Mouse (Mus musculus) fibroblast of lung, adult 2 months (primary cell): ENCODE measurements around the gene Iqsec3.

Source experiments
- DNase-seq: peaks from one replicate; pipeline ENCODE4 v3.0.0-alpha.2; 2011; ENCODE audit warnings: low read depth

Iqsec3 gene

DNA sequence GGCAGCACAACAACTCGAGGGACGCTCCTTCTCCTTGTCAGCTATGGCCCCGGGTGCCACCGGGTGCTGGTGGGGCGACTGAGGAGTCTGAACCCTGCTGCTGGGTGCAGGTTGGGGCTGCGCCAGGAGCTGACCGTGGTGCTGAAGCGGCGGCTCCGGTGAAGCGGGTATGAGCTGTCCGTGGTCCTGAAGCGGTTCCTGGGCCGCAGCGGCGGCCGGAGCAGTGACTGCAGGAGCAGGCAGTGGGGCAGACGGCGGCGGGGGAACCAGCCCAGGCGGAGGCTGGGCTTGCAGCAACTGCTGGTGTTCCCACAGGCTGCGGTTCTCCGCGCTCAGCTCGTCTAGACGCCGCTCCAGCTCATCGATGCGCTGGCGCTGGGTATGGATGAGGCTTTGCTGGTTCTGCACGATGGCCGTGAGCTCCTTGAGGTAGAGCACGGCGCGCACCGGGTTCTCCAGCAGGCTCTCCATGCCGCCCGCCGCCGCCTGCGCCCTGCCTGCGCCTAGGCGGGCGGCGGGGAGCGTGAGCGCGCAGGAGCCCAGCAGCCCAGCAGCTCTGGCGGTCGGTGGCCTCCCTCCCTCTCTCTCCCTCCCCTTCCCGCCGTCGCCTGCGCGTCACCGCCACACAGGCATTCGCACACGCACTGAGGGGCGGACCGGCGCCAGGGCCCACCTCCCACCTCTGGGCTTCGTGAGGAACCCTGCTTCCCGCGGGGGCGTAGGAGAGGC, at the start of gene Iqsec3:
Gene Iqsec3, minus strand, starts transcription at position 586 of the 729 bp plus-strand sequence.
- DNase-seq = no peak

DNA sequence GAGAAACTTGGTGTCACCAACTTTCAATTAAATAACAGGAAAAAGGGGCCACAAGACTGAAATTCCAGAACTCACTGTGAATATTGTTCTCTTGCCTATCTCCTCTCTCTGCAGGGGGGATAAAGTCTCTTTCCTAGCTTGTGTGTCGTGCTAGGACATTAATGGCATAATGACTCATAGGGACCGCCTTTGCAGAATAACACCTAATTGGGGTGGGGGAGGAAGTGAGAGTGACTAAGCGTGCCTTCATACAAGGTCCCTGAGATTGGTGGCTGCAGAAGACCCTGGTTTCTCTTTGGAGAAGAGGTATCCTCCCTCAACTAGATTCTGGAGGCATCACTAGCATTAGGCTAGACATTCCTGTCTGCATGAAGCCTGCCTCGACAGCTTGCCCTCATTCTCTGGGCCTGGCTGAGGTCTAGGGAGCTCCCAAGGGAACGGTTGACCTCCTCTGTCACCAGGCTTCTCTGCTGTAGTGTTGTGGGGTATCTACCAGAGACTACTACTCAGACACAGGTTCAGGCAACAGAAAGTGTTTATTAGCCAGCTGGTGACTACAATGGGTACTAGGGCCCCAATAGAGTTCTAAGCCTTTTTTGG, 48.7 kb upstream of the Iqsec3 start:
- no peak for DNase-seq

DNA sequence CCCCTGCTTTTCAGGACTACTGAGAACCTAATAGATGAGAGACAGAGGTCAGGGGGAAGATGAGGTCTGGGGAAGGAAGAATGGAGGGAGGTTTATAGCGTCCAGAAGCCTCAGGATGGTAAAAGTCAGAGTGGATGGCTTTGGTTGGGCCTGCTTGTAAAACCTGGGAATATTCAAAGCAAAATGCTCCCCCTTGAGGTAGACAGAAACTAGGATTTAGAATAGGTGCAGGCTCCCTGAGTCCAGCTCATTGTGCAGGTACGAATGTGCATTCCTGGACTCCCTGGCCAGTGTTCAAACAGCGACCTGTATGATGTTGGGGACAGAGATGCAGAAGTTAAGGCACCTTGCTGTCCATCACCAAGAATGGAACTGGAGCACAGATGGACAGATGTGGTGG, 47.6 kb upstream of the Iqsec3 start:
- DNase-seq = no peak

DNA sequence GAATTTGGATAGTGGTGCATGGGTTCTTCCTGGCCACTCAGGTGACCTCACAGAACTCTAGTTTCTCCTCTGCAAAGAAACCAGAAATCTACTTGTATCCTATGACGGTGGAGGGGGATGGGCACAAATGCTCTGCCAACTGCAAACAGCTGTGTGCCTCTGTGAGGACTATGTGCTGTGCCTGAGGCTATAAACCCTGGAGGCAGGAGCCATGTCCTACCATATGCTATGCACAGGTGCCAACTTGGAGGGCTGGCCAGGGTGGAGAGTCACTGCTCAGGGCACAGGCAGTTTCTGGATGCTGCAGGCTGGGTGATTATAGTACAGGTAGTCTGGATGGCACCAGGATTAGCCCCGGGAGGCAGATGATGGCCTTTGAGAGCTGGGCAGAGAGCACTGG, 46.4 kb upstream of the Iqsec3 start:
- DNase-seq = no peak

DNA sequence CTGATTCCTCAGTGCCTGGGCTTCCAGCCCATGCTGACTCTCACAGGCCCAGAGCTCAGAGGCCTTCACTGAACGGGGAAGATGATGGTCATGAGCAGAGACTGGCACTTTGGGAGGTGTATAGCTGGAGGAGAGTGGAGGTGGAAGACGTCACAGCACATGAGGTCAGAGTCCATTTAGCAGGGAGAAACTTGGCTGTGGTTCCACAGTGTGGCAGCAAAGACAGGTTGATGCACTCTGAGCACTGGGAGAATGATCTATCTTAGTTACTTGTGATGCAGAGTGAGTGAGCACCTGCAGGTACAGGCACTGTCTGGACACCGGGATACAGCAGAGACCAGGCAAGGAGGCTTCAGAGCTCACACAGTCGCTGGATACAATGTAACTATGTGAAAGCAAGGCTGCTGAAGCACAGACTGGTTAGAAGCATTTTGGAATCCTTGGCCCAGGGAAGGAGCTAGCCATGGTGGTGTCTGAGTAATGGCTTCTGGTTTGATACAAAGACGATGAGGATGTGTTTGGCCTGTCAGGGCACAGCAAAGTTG, 45.9 kb upstream of the Iqsec3 start:
- no peak for DNase-seq

DNA sequence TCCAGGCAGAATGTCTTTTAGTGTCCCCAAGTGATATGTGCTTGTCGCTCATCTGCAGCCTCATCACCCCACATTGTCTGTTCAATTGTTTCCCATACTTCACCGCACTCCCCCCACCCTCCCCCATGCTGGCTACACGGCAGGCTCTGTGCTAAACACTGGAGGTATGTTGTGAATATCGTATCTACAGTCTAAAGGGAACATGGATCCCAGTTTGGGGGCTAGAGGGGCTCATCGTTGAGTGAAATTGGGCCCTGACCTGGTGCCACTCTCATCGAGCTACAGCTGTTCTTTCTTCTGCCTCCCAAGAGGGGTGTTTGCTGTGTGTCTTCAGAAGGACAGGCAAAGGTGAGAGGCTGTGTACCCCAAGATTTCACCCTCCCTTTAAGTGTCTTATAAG, 44.2 kb upstream of the Iqsec3 start:
- DNase-seq = no peak

DNA sequence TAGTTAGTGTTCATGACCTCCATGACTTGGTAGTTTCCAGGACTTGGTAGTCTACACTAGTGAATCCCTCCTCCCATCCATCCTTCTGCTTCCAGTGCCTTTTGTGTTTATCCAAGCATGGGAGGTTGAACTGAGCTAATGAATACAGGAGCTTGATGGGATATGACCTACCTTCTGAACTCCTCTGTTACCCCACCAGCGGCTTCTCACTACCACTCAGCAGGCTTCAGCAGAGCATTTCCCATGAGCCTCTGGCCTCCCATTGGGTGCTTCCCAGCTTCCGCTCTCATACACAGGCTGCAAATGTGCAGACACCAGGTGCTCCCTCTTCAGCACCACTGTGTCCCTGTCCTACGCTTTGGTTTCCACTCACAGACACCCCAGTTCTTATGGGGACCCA, 36.9 kb upstream of the Iqsec3 start:
- DNase-seq = no peak

DNA sequence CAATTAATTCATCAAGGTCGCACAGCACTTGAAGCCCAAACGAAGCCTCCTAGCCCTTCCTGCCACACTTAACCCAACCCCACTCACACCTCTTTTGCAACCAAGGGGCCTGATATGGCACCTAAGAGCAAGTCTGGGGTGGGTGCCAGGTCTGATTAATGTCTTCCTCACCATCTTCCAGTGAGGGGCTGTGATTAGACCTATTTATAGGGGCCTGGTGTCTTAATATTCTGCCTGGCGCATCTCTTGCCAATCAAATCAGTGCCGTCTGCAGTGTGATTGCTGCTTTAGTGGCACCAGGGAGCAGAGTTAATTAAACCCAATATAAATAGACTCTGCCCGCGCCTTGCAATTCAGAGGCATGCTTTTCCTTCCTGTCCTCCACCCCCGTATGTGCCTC, 36.4 kb upstream of the Iqsec3 start:
- no peak for DNase-seq

DNA sequence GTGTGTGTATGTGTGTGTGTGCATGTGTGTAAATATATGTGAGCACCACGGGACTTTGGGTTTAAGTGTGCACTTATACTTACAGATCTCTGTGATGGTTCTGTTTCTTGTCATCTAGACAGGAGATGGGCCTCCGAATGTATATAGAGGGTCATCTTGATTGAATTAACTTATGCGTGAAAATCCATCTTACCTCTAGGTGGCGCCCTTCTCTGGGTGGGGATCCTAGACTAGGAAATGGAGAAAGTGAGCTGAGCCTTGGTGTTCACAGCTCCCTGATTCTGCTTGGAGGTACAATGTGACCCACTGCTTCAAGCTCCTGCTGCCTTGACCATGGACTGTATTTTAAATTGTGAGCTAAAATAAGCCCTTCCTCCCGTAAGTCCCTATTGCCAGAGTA, 34.8 kb upstream of the Iqsec3 start:
- DNase-seq = no peak

DNA sequence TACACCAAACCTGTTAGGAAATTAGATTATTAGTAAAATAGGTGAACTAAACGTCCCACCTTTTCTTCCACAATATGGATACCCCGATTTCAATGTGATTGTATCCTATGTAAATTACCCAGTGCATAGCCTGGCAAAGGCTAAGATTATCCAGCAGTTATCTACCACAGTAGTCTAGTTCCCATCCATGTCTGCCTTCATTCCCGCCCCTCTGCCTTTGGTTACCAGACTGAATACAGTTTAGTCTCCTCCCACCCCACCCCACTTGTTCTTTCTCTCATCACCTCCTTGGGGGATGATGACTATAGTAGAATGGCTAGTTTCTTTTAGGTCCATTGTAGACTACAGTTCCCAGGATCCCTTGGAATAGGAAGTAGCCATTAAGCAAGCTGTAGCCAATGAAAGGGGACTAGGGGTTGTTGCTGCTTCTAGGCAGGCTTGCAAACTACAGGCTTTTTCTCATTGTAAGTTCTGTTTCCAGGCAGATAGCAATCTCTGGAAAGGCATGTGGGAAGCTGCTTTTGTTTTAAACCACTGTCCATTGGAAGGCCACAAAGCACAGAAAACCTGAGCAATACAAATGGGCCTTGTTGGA, 27.7 kb upstream of the Iqsec3 start:
- no peak for DNase-seq

DNA sequence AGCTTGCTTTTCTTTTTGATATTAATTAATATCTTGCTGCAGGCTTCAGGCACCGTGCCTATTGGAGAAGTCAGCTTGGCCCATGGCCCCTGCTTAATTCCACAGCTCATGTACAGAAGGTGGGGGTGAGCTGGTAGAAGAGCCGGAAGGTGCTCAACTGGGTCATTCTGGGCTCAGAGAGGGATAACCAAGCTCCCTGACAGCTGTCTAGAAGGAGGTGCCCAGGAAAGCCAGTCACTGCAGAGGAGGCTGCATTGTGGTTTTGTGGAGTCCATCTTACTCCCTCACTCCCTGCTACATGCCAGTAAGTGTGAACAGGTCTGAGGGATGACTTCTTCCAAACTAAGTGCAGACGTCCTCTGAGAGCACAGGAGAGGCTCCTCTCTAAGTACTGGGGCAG, 26.4 kb upstream of the Iqsec3 start:
- no peak for DNase-seq

DNA sequence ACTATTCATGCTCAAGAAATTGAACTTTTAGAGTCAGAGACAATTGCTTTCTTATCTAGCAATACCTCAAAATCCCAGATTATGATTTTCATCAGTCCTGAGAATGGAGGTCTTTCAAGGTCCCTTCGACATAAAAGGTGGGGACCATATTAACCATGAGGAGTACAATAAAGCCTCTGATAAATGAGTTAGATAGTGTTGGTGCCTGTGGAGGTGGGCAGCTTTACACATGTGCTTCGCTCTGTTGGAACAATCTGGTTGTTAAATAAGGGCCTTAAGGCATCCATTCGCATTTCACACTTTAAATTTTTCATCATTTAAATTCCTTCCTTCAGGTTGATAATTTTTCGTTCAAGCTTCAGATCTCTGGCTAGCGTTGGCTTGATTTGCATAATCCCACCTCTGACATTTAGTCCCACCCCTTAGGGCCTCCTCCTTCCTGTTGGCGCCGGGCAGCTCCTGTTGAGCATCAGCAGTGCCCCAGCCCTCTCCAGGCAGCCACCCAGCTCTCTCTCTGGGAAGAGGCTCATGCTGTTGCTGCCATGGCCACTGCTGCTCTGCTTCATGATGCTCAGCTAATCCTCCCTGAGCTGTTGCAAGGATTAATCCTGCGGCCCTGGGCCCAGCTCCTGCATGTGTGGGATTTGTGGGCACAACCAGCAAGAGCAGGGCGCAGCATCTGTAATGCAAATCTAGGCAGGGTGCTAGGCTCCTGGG, 25.5 kb upstream of the Iqsec3 start:
- no peak for DNase-seq

DNA sequence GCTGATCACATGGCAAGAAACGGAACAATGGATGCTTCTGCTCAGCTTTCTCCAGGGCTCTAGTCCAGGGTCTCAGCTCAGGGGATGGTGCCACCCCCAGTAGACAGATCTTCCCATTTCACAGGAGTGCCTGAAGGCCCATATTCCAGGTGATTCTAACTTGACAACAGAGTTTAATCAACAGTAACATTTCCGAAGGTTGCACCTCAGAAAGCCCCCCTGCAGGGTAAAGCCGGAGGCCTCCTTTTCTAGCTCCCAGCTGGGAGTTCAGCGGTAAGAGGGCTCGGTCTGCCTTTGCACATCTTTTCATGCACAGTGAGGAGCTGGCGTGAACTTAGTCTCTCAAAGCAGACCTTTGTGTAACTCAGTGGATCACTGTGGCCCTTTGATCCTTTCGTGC, 22.1 kb upstream of the Iqsec3 start:
- no peak for DNase-seq

DNA sequence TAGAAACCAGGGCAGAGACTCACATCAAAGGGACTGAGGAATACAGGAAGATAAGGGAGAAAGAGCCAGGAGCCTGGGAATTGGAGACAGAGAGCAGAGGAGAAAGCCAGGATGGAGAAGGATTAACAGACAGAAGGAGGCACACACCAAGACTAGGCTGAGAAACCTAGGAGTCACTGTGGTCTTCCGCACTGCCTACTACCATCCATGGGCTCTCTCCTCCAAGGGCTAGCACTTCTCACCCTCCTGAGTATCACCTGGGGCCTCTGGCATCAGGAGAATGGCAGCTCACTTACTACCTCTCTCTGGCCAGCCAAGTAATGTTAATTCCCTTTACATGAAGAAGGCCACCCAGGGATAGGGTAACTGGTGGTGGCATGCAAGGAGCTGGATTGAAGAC, 21.5 kb upstream of the Iqsec3 start:
- no peak for DNase-seq

DNA sequence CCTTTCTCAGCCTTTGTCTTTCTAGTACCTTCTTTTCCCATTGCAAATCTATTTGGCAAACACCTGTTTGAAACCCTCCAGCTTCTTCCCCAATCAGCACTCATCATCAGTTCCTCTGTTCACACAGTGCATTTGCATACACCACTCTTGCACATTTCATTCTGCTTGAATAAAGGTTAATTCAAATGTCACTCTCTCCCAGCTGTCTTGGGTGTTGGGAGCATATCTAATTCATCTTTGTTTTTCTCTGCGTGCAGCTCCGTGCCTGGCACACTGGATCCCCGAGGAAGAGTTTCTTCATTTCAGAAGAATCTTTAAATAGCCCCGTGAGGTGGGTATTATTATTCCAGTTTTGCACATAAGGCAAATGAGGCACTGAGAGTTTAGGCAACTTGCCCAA, 20.8 kb upstream of the Iqsec3 start:
- no peak for DNase-seq

DNA sequence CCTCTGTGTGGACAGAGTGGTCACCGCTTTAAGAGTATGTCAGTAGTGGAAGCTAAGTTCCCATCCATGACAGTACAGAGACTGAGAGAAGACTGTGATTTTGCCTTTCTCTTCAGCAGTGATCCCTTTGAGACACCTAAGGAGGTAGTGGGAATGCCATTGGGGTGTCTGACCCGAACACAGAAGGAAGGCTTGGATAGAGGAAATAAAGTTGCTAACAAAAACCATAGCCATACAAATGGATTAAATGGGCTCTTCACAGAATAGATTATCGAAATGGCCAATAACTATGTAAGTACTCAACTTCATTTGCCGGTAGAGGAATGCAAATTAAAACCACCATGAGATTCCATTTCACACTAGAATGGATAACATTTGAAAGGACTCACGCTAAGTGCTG, 17.9 kb upstream of the Iqsec3 start:
- no peak for DNase-seq

DNA sequence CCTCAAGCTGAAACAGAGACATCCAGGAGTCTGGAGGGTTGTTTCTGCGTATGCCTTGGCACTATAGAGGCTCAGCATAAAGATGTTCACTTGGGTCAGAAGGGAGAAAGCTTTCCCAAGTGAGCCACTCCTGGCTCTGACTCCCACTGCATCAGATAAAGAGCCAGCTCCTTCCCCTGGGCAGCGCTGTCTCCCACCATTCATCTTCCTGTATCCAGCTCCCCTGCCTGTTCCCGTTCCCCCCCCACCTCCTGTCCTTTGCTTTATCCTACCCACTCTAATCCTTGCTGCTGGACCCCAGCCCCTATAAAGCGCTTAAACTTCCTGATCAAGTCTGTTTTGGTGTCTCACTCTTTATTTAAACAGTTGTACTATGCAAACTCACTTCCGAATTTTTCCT, 1.2 kb downstream of the Iqsec3 start:
- DNase-seq = no peak

DNA sequence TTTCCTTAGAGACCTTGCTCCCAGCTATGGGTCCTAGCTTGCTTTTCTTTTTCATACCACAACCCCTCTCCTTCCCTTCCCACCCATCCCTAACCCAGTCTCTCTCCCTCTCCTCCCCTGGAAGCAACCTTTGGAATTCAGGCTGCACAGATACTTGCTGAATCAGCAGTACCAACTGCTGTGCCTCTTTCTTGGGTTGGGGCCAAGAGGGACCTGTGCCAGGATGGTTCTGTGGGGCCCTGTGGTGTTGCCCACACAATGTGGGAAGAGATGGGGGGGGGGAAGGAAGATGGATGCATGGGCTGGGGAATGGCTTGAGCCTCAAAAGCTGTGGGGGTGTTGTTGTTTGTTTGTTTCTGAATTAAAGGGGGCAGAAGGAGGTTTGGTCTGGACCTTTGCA, 5.2 kb downstream of the Iqsec3 start:
- DNase-seq = no peak

DNA sequence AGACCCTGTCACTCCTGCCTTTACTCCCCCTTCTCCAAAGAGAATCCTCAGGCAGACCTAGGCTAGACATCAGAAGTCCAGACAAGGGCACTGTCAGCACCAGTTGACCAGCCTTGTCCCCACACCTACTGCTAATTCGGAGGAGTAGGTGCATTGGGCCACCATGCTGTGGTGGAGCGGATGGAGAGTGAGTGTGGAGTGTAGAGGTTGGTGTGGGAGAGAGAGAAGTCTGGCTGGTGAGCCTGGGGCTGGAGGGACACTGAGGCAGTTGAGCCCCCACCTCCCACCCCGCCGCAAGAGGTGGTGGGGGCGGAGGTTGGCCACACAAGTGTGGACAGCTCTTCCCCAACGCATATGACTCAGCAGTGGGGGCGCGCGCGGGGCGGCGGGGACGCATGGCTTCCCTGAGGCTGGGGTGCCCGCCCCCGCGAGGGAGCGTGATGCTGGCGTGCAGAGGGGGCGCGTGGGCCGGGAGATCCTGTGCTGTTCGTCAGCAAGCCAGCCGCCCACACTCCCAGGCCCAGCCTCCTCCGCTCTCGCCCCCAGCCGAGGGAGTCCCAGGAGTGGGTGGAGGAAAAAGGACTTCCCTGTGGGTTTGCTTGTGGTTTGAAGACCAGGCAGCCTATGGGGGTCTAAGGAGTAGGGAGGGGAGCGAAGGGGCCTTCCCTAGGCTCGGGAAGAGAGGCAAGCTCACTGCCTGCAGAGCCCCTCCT, 10.7 kb downstream of the Iqsec3 start:
- no peak for DNase-seq

DNA sequence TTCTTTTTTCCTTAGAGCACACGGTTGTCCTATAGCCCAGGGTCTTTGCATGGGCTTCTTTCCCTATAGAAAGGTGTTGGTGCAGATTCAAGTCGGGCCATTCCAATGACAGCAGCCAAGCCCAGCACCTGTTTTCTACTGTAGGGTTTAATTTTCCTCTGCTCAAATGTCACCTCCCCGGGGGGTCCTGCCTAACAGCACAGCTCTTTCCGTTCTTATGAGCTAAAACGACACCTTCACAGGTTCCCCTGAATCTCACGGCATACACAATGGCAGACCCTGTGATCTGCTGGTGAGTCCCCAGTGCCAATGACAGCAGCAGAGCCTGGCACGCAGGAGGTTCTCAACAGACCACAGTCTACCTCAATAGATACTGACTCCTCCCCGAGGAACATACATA, 16.1 kb downstream of the Iqsec3 start:
- DNase-seq = no peak

DNA sequence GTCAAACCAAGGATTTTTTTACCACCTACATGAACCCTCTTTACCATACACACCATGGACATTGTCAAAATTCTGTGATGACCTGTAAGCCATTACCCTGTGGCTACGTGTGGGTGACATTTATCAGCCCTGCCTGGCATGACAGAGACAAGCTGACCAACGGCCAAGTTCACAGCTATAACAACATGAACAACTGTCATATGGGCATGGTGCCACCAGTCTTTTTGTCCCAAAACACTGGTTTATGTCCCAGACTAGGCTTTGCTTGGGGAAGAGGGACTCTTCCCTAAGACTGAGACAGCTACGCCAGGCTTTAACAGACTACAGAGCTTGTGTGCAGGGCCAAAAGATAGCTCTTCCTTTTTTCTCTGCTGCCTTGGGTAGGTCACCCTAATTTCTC, 16.8 kb downstream of the Iqsec3 start:
- DNase-seq = no peak
